Mouse (Mus musculus) heart, embryonic 14.5 days (tissue): ENCODE results near the gene Fmr1. TPM values are rescaled to one million over a fixed set of nuclear protein-coding genes. Genes with fewer than 3 reads are reported as not detected.
A peak's percentile ranks its signal among the peaks of the same experiment; 100 is the strongest.
"Not testable (repeated sequence)": the region's sequence is repeated elsewhere in the genome, so short reads cannot be mapped to it uniquely, and the experiment has no call there.

Experiments used
- ATAC-seq: fragments of 200-750 bp; cut with Nextera tagmentation; 2 replicates; pipeline ENCODE4 v1.8.0; 2017; ENCODE audit warnings: low read depth, moderate TSS enrichment; ENCODE audit not compliant: insufficient number of reproducible peaks, insufficient read depth, low FRiP score
- H3K27ac ChIP-seq, 2 experiments: fragments of 200-500 bp in 1 of 2; fragments of 300-500 bp in 1 of 2; sonication (generic) in 1 of 2; replicated peaks in 1 of 2; 2 replicates each; pipeline ENCODE4 v1.5.1; 2012 to 2014; ENCODE audit warnings: low read depth in 2 of 2, low read length in 2 of 2, control low read depth in 1 of 2, mild to moderate bottlenecking in 1 of 2, mixed read lengths in 1 of 2; ENCODE audit not compliant: control insufficient read depth in 1 of 2, insufficient read depth in 1 of 2
- H3K27me3 ChIP-seq: fragments of 300-500 bp; sonication (generic); 2 replicates; pipeline ENCODE4 v1.6.1; 2014; ENCODE audit warnings: mild to moderate bottlenecking, low read length, control low read depth; ENCODE audit not compliant: control insufficient read depth, insufficient read depth
- H3K36me3 ChIP-seq: fragments of 300-500 bp; sonication (generic); 2 replicates; pipeline ENCODE4 v1.6.1; 2014; ENCODE audit warnings: mild to moderate bottlenecking, control low read depth, low read length, mixed read lengths; ENCODE audit not compliant: control insufficient read depth, insufficient read depth
- H3K4me1 ChIP-seq, 2 experiments: fragments of 200-500 bp in 1 of 2; fragments of 300-500 bp in 1 of 2; sonication (generic) in 1 of 2; 2 replicates each; pipeline ENCODE4 v1.6.1; 2012 to 2014; ENCODE audit warnings: low read length in 2 of 2, control low read depth in 1 of 2, mixed read lengths in 1 of 2; ENCODE audit not compliant: control insufficient read depth in 2 of 2, insufficient read depth in 2 of 2
- H3K4me2 ChIP-seq: fragments of 300-500 bp; sonication (generic); 2 replicates; pipeline ENCODE4 v1.6.1; 2014; ENCODE audit warnings: mild to moderate bottlenecking, low read length
- H3K4me3 ChIP-seq, 2 experiments: fragments of 200-500 bp in 1 of 2; fragments of 300-500 bp in 1 of 2; sonication (generic) in 1 of 2; 2 replicates each; pipeline ENCODE4 v1.5.1; 2012 to 2014; ENCODE audit warnings: low read length in 2 of 2, mild to moderate bottlenecking in 2 of 2, control low read depth in 1 of 2, low read depth in 1 of 2, moderate library complexity in 1 of 2; ENCODE audit not compliant: control insufficient read depth in 1 of 2, insufficient read depth in 1 of 2
- H3K9ac ChIP-seq: fragments of 300-500 bp; sonication (generic); 2 replicates; pipeline ENCODE4 v1.6.1; 2014; ENCODE audit warnings: mild to moderate bottlenecking, low read length
- H3K9me3 ChIP-seq: fragments of 300-500 bp; sonication (generic); 2 replicates; pipeline ENCODE4 v1.6.1; 2016; ENCODE audit warnings: low read length, control low read depth; ENCODE audit not compliant: control insufficient read depth
- WGBS: fragments of 180-500 bp; shearing (Covaris S2); extraction: QIAGEN DNeasy Blood & Tissue Kit; methylation state at CpG from one replicate; pipeline ENCODE4 v1.1.7; 2014; 5-methylcytosine and 5-hydroxymethylcytosine counted together
- polyA plus RNA-seq: library from polyadenylated mRNA; unstranded; fragments of >200 nt; fragmentation: Nextera tagmentation; extraction: Ambion mirVana; gene quantifications from 2 replicates; pipeline ENCODE4 v1.2.1, GENCODE M21; 2014

Gene Fmr1
- polyA plus RNA-seq, result 41.1 and 43.4 TPM in 2 replicates

DNA sequence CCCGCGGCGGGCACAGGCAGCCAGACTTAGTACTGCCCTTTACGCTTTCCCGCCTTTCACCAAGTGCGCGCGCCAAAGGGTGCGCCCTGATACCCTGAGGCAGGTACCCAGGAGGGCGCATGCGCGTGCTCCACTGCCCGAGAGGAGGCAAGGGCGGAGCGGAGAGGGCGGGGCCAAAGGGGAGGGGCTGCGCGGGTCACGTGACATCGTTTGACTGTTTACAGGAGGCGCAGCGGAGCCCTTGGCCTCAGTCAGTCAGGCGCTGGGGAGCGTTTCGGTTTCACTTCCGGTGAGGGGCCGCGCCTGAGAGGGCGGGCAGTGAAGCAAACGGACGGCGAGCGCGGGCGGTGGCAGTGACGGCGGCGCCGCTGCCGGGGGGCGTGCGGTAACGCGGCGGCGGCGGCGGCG, at the start of gene Fmr1:
Gene Fmr1 (plus strand): TSS at position 209 of the 408 bp plus-strand sequence.
- Histone ChIP-seq H3K27me3 (no peaks in the 10 kb centered on the region), H3K9ac (peak within 1 kb of the TSS; percentile 87), H3K27ac (peak within 1 kb of the TSS; percentile 90 to 93), H3K9me3 (no peaks in the 10 kb centered on the region), H3K36me3 (no peaks in the 10 kb centered on the region), H3K4me3 (peak within 1 kb of the TSS; percentile 69 to 73), H3K4me2 (peak within 1 kb of the TSS; percentile 66), H3K4me1 (no peaks in the 10 kb centered on the region)
- ATAC-seq, result peak; percentile 97
- 16% methylated on average over 30 of the region's 49 CpGs for WGBS

- H3K4me2 ChIP-seq, result no peak overlapping the region
- H3K4me3 ChIP-seq, result no peak overlapping the region
- H3K27ac ChIP-seq, result no peak overlapping the region
- WGBS, result 30% methylated on average over 1 of the region's 1 CpGs
- H3K4me1 ChIP-seq, result no peaks in the 10 kb centered on the region
- H3K36me3 ChIP-seq, result no peaks in the 10 kb centered on the region
- H3K9me3 ChIP-seq, result no peaks in the 10 kb centered on the region
- ATAC-seq, result no peak
- H3K27me3 ChIP-seq, result no peaks in the 10 kb centered on the region
- H3K9ac ChIP-seq, result no peak overlapping the region
Observed at GRCm38 (mm10) chrX:68641603-68642002, 36.7 kb upstream of the Fmr1 start.

- ATAC-seq, result no peak
- Histone ChIP-seq H3K27ac (no peak overlapping the region), H3K4me1 (no peaks in the 10 kb centered on the region), H3K27me3 (no peaks in the 10 kb centered on the region), H3K36me3 (no peaks in the 10 kb centered on the region), H3K4me3 (no peak overlapping the region), H3K4me2 (no peak overlapping the region), H3K9ac (no peak overlapping the region), H3K9me3 (no peaks in the 10 kb centered on the region)
- 56% methylated on average over 7 of the region's 7 CpGs for WGBS
Observed at GRCm38 (mm10) chrX:68645154-68645919, 33.0 kb upstream of the Fmr1 start.

DNA sequence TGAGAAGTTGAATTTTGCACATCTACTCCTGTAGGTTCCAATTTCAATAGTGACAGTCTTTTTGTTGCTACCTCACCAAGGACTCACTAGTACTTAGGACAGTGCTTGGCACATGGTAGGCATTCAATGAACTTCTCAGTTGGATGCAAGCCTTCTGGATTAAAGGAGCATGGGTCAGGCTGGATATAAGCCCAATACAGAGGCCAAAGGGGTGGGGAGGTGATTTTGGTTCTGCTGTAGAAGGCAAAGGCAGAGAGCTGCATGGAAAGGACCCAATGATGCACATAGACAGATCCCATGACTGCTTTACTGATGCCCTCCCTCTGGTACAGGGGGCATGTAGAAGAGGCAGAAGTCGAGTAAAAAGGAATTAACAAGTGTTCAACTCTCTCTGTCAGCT, 833 bp upstream of the Fmr1 start:
- no peak overlapping the region; the same call in 1 of the 2 replicates for H3K9ac ChIP-seq
- peak overlapping the region in 1 of 2 experiments; percentile 93; a peak in 1 of 4 replicates for H3K27ac ChIP-seq
- peak overlapping the region; percentile 66 for H3K4me2 ChIP-seq
- no peaks in the 10 kb centered on the region for H3K36me3 ChIP-seq
- 33% methylated on average over 1 of the region's 1 CpGs for WGBS
- no peaks in the 10 kb centered on the region for H3K27me3 ChIP-seq
- no peaks in the 10 kb centered on the region for H3K4me1 ChIP-seq
- no peak for ATAC-seq
- peak overlapping the region in 1 of 2 experiments; percentile 69; a peak in 2 of 4 replicates for H3K4me3 ChIP-seq
- no peaks in the 10 kb centered on the region for H3K9me3 ChIP-seq

GRCm38 (mm10) chrX:68678815-68679486, 610 bp downstream of the Fmr1 start:
- 18% methylated on average over 35 of the region's 67 CpGs for WGBS
- peak overlapping the region; percentile 69 for H3K4me3 ChIP-seq
- peak; percentile 77 for ATAC-seq

DNA sequence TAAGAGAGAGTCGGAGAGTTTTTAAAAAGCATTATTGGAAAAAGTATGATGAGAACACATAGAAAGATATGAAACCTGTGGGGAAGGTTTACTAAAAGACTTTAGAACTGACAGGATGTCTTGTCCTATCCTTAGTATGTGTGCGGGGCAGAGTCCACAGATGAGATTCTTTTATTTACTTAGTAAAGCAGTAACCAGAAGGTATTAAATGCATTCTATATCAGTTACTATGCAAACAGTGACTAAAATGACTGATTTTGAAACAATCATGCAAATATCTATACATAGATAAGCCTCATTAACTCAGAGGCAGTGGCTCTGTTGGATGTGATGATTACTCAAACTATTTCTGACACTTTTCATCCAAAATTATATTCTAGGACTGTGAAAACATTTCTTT, 6.4 kb downstream of the Fmr1 start:
- no peak overlapping the region for H3K9ac ChIP-seq
- H3K4me1 ChIP-seq, result no peaks in the 10 kb centered on the region
- no peaks in the 10 kb centered on the region for H3K36me3 ChIP-seq
- WGBS, result 83% methylated on average over 2 of the region's 2 CpGs
- no peak overlapping the region for H3K27ac ChIP-seq
- H3K4me3 ChIP-seq, result no peak overlapping the region
- no peaks in the 10 kb centered on the region for H3K9me3 ChIP-seq
- ATAC-seq, result no peak
- no peak overlapping the region for H3K4me2 ChIP-seq
- H3K27me3 ChIP-seq, result no peaks in the 10 kb centered on the region

More at GRCm38 (mm10) chrX:68678815-68679486, 610 bp downstream of the Fmr1 start:
- Histone ChIP-seq H3K9me3 (no peaks in the 10 kb centered on the region), H3K27me3 (no peaks in the 10 kb centered on the region), H3K4me2 (peak overlapping the region; percentile 61), H3K27ac (peak overlapping the region; percentile 90 to 93), H3K4me1 (no peaks in the 10 kb centered on the region), H3K9ac (peak overlapping the region; percentile 87), H3K36me3 (no peaks in the 10 kb centered on the region)

DNA sequence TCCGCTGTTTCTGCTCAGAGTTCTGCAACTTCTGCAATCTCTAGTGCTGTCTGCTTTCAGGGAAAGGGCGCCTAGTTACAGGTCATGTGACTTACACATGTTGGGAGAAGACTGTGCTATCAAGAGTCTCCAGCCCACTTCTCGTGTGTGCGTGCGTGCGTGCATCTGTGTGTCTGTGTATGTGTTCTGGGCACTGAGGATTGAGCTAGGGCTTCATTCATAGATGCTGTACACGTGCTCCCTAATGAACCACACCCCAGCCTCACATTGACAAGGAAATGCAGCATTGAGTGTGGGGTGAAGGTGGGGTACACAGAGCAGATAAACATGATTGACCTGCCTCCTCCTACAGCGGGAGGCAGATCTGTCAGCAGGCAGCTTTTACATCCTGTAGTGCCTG, 13.6 kb downstream of the Fmr1 start:
- not testable (repeated sequence) for H3K9me3 ChIP-seq, H3K27ac ChIP-seq, H3K4me3 ChIP-seq, H3K4me1 ChIP-seq, H3K27me3 ChIP-seq, ATAC-seq, H3K4me2 ChIP-seq, H3K9ac ChIP-seq, H3K36me3 ChIP-seq
- 78% methylated on average over 8 of the region's 8 CpGs for WGBS
